Mouse (Mus musculus) Patski (cell line): ENCODE measurements around the gene Npr3. TPM values are rescaled to one million over a fixed set of nuclear protein-coding genes. Genes with fewer than 3 reads are reported as not detected.
"Not testable (repeated sequence)": the region's sequence is repeated elsewhere in the genome, so short reads cannot be mapped to it uniquely, and the experiment has no call there.

Experiments
- ATAC-seq: fragments of 100-300 bp; one replicate; pipeline ENCODE4 v1.8.0; 2021
- CTCF ChIA-PET: fragments of 350-600 bp; sonication (Branson Sonifier 250); formaldehyde crosslinking; loops from one replicate; lab custom pipeline; 2022; ENCODE audit warnings: inconsistent platforms; lab: Charles Lee
- POLR2A ChIA-PET: fragments of 350-600 bp; sonication (Branson Sonifier 250); formaldehyde crosslinking; loops from one replicate; lab custom pipeline; 2022; ENCODE audit warnings: antibody characterized with exemption, inconsistent platforms; lab: Charles Lee
- DNase-seq: peaks from one replicate; pipeline ENCODE4 v3.0.0-alpha.2; 2011; ENCODE audit warnings: low read depth, low spot score
- H3K27me3 ChIP-seq: fragments of 371-371 bp; one replicate; pipeline ENCODE4 v1.5.1; 2021
- CTCF ChIP-seq: fragments of 100-300 bp; IDR thresholded peaks from one replicate; pipeline ENCODE4 v1.5.1; 2021
- in situ Hi-C: fragments of 300-500 bp; cut with MboI; formaldehyde crosslinking; loops from 3 replicates; pipeline ENCODE4 v1.11.1; 2018; ENCODE audit warnings: low pct_unique_long_range_greater_than_20kb, mixed read lengths
- polyA plus RNA-seq: library from polyadenylated mRNA; unstranded; gene quantifications from one replicate; pipeline ENCODE4 v1.2.3, GENCODE M21; 2021

Gene Npr3
- polyA plus RNA-seq, 1 experiment from 2014 or later, result 15.9 TPM

DNA sequence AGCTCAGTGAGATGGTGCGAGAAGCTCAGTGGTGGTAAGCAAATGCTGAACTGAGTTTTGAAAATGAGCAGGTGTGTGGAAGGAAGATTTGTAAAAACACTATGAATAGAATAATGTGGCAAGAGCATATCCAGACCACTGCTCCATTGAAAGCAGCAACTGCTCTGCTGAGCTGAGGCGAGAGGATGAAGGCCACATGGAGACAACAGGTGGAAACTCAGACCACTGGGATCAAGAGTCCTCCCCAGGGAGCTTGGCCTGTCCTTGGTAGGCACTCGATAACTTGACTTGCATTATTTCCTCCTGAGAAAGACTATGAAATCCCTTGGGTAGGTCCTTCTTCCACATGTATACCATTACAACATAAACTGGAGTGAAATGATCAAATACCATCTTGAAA is 47.3 kb downstream of the Npr3 start:
- no peak for TF ChIP-seq CTCF
- DNase-seq, result no peak
- CTCF ChIA-PET, result interaction anchor here (1.2 kb wide), 1 partner anchor 18 kb away, joined by 4 read pairs; no protein-coding TSS in a partner anchor
- no peaks in the 10 kb centered on the region for H3K27me3 ChIP-seq
- no peak for ATAC-seq
- POLR2A ChIA-PET, result no interaction called here
- in situ Hi-C loops, result no loop called here

DNA sequence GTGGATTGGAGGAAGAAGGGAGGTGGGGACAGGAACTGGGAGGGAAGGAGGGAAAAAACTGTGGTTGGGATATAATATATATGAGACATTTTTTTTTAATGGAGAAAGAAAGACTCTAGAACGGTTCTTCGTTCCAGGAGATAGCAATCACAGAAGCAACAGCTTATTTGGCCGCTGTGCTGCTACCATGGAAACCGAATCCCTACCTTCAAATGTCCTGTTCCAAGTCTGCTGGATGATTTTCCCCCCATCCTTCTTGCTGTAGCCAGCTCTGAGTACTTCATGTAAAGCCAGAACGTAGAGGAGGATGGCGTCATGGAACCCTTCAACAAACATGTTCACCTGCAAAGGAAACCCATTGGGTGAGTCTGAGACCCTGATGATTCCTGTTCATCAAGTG is 48.7 kb downstream of the Npr3 start:
- DNase-seq, result no peak
- H3K27me3 ChIP-seq, result no peaks in the 10 kb centered on the region
- ChIA-PET CTCF (interaction anchor here (1.2 to 1.9 kb wide), 4 partner anchors 10 to 21 kb away, joined by 4 to 5 read pairs (median 4); no protein-coding TSS in a partner anchor), POLR2A (interaction anchor here (1.6 kb wide), 1 partner anchor 20 kb away, joined by 5 read pairs; no protein-coding TSS in a partner anchor)
- ATAC-seq, result no peak
- in situ Hi-C loops, result no loop called here
- no peak for TF ChIP-seq CTCF

DNA sequence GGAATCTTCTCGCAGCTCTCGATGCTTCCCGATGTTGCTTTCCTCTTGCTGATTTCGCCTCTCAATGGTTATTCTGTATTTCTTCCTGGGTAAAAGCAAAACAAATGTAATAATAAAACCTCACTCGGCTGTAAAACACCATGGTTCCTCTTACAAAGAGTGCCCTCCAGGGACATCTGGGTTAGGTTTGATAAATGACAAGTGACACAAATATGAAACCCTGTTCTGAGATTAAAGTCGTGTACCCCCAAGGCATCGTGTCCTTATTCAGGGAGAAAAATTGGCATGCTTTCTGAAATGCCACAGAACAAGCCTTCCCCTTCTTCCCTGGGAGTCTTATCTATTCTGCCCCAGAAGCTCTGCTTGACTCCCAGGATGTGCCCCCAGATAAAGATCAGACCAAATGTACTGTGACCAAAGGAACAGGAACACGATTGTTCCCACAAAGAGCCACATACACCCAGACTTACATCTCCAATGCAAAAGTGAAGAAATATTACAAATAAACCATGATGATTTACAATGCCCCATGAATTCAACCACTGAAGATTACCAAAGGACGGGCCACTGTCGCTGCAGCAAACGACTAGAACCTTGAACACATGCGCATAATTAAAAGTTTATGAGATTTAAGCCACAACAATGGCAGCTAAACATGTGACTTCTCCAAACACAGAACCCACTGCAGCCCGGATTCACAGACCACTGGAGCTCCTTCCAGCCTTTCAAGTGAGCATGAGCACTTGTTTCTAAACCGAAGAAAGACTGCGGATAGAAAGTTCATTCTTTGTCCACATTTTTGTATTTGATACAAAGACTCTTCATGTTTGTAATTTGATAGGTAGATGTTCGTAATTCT is 61.7 kb downstream of the Npr3 start:
- in situ Hi-C loops, result no loop called here
- no peak for TF ChIP-seq CTCF
- no peaks in the 10 kb centered on the region for H3K27me3 ChIP-seq
- ChIA-PET POLR2A (no interaction called here), CTCF (no interaction called here)
- ATAC-seq (no peak), DNase-seq (no peak)

DNA sequence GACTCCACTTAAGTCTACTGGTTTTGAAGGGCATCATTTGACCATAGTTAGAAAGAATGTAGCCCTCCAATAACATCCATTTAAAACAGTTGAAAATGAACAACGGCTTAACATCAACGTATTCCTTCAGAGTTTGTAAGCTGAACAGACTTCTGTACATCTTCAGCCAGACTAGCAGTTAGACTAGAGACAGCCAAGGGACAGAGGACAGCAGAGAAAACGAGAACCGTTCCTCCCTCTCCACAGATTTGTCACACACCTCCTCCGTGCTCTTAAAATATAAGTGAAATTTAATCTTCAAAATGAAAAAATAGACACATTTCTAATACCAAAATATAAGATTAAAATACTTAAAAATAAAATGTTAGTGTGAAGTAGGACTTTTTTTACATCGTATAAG is 63.0 kb downstream of the Npr3 start:
- no peak for DNase-seq
- TF ChIP-seq CTCF, result no peak
- in situ Hi-C loops, result no loop called here
- no peak for ATAC-seq
- CTCF ChIA-PET, result no interaction called here
- H3K27me3 ChIP-seq, result no peaks in the 10 kb centered on the region
- POLR2A ChIA-PET, result no interaction called here

DNA sequence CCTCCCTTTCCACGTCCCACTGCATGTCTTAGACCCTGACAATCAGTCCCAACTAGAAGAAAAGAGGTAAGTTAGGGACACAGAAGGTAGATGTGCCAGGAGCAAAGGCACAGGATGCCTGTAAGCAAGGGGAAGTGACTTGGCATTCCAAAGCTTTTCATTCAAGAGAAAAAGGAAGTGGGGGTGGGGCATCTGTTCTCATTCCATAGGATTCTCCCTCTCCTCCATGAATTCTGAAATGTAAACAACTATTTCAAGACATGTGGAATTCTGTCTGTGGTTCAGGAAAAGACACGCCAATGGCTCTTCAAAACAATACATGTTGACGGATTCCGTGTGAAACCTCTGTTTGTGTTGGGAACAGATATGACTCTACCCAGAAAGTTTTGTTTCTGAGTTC is 65.3 kb downstream of the Npr3 start:
- in situ Hi-C loops, result no loop called here
- ATAC-seq (no peak), DNase-seq (no peak)
- ChIA-PET CTCF (interaction anchor here (0.8 to 1.4 kb wide), 3 partner anchors 17 to 89 kb away, joined by 3 to 6 read pairs (median 4); no protein-coding TSS in a partner anchor), POLR2A (no interaction called here)
- no peaks in the 10 kb centered on the region for H3K27me3 ChIP-seq
- TF ChIP-seq CTCF, result no peak

DNA sequence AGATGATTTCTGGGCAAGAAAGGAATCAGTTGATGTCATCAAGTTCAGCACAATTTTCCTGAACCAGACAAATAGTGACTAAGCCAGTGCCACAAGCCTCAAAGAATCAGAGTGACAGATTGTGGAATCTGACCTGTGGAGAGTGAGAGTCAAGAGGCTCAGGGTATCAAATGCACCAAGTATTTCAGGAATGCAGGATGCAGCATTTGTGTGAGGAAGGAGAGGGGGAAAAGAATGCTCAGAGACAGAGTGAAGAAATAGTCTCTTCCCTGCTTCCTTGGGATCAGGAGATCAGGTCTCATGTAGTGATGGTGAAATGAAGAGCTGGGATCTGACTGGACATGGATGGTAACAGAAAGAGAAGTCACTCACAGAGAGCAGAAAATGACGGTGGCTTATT is 71.2 kb downstream of the Npr3 start:
- TF ChIP-seq CTCF, result no peak
- in situ Hi-C loops, result no loop called here
- CTCF ChIA-PET, result no interaction called here
- DNase-seq, result no peak
- H3K27me3 ChIP-seq, result no peaks in the 10 kb centered on the region
- POLR2A ChIA-PET, result interaction anchor here (0.9 kb wide), 1 partner anchor 69 kb away, joined by 3 read pairs; no protein-coding TSS in a partner anchor
- ATAC-seq, result peak; percentile 98

DNA sequence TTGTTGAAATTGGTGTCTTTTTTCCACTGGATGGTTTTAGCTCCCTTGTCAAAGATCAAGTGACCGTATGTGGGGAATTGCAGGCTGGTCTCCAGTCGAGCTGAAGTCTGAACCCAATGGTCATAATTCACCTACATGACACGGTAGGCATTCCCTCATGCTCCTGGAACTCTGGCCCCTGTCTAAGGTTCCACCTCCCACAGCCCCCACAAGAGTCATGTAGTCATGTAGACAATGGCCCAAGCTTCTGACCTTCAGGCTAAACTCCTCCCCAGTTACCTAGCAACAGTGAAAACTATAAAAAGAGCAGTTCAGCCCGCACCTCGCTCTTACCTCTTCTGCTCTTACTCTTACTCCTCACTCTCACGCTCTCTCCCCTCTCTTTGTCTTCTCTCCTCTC is 84.7 kb downstream of the Npr3 start:
- H3K27me3 ChIP-seq, ATAC-seq, CTCF ChIA-PET, DNase-seq, in situ Hi-C loops: not testable (repeated sequence)
- POLR2A ChIA-PET, result interaction anchor here (0.6 kb wide), 1 partner anchor 69 kb away, joined by 5 read pairs; no protein-coding TSS in a partner anchor

DNA sequence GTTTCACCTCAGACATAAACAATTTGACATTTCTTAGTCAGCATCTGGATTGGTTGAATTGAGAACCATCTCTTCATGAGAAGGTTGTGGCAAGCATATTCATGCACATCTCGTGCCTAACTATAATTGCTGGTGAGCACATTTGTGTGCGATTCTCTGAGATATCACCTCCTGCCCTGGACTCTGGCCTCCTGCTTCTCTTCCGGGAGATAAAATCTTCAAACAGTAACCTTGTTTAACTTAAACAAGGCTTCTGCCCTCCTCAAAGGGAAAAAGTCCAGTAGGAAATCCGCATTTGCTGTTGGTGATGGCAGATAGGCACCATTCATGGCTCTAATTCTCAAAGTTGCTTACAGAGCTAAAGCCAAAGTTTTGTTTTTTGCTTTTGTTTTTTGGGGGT is 91.5 kb downstream of the Npr3 start:
- CTCF ChIA-PET, result no interaction called here
- in situ Hi-C loops, result no loop called here
- ATAC-seq, result no peak
- no peaks in the 10 kb centered on the region for H3K27me3 ChIP-seq
- POLR2A ChIA-PET, result no interaction called here
- no peak for TF ChIP-seq CTCF
- no peak for DNase-seq

DNA sequence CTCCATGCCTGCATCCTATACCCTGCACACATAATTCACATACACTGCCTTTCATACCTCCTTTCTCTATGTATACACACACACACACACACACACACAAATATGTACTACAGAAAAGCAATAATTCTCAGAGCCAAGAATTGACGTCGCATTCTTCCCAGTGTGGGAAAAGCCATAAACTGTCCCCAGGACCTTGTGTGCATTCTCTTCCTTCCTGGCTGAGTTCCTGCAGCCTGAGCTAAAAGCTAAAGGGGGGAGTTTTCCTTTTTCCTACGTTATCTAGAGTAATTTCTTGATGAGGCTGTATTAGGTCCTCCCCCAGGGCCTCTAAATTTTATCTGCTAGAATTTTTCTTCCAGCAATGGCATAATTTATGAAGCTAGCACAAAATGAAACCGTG is 103.5 kb downstream of the Npr3 start:
- in situ Hi-C loops, result no loop called here

DNA sequence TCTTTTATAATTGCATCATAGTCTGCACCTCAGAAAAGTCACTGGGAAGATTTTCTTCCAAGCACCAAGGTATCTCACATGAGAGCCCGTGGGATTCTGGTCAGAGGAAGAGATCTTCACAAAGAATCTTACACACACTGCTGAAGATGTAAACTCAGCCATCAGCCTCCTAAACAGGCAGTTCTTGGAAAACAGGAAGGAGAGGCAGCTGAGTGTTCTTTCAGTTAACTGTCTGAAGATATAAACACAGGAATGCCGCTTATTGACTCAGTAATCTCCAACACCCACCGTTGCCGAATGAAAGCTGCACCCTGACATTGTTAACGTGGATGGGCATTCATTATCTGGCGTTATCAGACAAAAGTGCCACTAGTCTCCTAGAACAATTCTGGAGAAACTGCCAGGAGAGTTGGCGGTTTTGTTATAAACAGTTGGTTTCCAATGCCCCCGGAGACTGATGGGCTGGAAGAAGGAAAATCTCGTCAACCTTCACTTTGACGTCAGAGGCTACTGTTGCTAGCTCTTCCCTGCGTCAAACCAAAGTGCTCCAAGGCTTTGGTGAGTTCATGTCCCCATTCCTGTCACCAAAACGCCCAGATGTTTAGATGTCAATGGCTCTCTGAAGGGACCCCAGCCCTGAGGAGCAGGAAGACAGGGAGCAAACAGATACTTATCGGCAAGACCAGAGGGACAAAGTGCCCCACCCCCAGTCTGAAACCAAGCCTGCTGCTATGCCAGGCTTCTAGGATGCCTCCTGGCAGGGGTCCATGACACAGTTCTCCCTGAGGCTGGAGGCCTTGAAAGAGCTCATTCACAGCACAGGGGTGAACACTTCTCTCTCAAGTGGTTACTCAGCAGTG is 105.0 kb downstream of the Npr3 start:
- in situ Hi-C loops, result no loop called here
- no peaks in the 10 kb centered on the region for H3K27me3 ChIP-seq
- POLR2A ChIA-PET, result no interaction called here
- TF ChIP-seq CTCF, result no peak
- DNase-seq (no peak), ATAC-seq (peak; percentile 17)
- CTCF ChIA-PET, result no interaction called here

More for the DNA sequence above, 103.5 kb downstream of the Npr3 start:
- CTCF ChIA-PET, result no interaction called here
- H3K27me3 ChIP-seq, result no peaks in the 10 kb centered on the region
- no peak for ATAC-seq
- no peak for TF ChIP-seq CTCF
- POLR2A ChIA-PET, result no interaction called here
- no peak for DNase-seq
